Mouse (Mus musculus) stomach, embryonic 14.5 days (tissue): ENCODE data around the gene Clcn3. TPM values are rescaled to one million over a fixed set of nuclear protein-coding genes. Genes with fewer than 3 reads are reported as not detected.

ENCODE experiments used
- ATAC-seq: fragments of 200-750 bp; cut with Nextera tagmentation; 2 replicates; pipeline ENCODE4 v1.8.0; 2017; ENCODE audit warnings: low read depth, moderate TSS enrichment; ENCODE audit not compliant: insufficient number of reproducible peaks, insufficient read depth, low FRiP score
- H3K27ac ChIP-seq: fragments of 300-500 bp; sonication (generic); 2 replicates; pipeline ENCODE4 v1.5.1; 2014; ENCODE audit warnings: mild to moderate bottlenecking, low read length, moderate library complexity, mixed read lengths
- H3K27me3 ChIP-seq: fragments of 300-500 bp; sonication (generic); 2 replicates; pipeline ENCODE4 v1.6.1; 2014; ENCODE audit warnings: low read length, control low read depth, mixed read lengths; ENCODE audit not compliant: control insufficient read depth, insufficient read depth
- H3K36me3 ChIP-seq: fragments of 300-500 bp; sonication (generic); 2 replicates; pipeline ENCODE4 v1.6.1; 2014; ENCODE audit warnings: mild to moderate bottlenecking, control low read depth, low read length, moderate library complexity, mixed read lengths; ENCODE audit not compliant: control insufficient read depth, insufficient read depth
- H3K4me1 ChIP-seq: fragments of 300-500 bp; sonication (generic); 2 replicates; pipeline ENCODE4 v1.6.1; 2014; ENCODE audit warnings: low read length, control low read depth, mixed read lengths; ENCODE audit not compliant: control insufficient read depth, insufficient read depth
- H3K4me2 ChIP-seq: fragments of 300-500 bp; sonication (generic); replicated peaks from 2 replicates; pipeline ENCODE4 v1.6.1; 2014; ENCODE audit warnings: low read depth, low read length, control low read depth
- H3K4me3 ChIP-seq: fragments of 300-500 bp; sonication (generic); 2 replicates; pipeline ENCODE4 v1.5.1; 2014; ENCODE audit warnings: low read depth, low read length, control low read depth
- H3K9ac ChIP-seq: fragments of 300-500 bp; sonication (generic); replicated peaks from 2 replicates; pipeline ENCODE4 v1.6.1; 2014; ENCODE audit warnings: low read depth, mild to moderate bottlenecking, control low read depth, low read length, moderate library complexity, mixed read lengths
- H3K9me3 ChIP-seq: fragments of 300-500 bp; sonication (generic); 2 replicates; pipeline ENCODE4 v1.6.1; 2016; ENCODE audit warnings: low read depth, low read length, control low read depth; ENCODE audit not compliant: control insufficient read depth
- WGBS: fragments of 180-500 bp; shearing (Covaris S2); extraction: QIAGEN DNeasy Blood & Tissue Kit; methylation state at CpG from one replicate; pipeline ENCODE4 v1.1.7; 2014; 5-methylcytosine and 5-hydroxymethylcytosine counted together
- polyA plus RNA-seq: library from polyadenylated mRNA; unstranded; fragments of >200 nt; fragmentation: Nextera tagmentation; extraction: Ambion mirVana; gene quantifications from 2 replicates; pipeline ENCODE4 v1.2.1, GENCODE M21; 2014

Gene Clcn3
- polyA plus RNA-seq, 1 experiment from 2014 or later = 25.4 TPM

DNA sequence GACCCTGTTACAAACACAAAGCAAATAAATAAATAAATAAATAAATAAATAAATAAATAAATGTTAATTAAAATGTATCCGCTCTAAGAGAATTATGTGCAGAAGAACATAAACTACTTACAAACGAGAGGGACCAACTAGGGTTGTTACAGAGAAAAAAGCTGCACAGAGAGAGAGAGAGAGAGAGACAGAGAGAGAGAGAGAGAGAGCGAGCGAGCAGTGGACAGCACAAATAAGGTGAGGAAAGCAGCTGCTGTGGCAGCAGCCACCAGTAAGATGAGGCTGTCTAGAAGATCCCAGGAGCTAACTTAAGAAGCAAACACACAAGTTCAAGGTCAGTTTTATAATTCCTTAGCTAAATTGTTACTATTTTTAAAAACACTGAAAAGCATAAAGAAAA lies 18.6 kb downstream of the Clcn3 start:
- H3K4me3 ChIP-seq = no peak overlapping the region
- WGBS = 82% methylated on average over 4 of the region's 4 CpGs

DNA sequence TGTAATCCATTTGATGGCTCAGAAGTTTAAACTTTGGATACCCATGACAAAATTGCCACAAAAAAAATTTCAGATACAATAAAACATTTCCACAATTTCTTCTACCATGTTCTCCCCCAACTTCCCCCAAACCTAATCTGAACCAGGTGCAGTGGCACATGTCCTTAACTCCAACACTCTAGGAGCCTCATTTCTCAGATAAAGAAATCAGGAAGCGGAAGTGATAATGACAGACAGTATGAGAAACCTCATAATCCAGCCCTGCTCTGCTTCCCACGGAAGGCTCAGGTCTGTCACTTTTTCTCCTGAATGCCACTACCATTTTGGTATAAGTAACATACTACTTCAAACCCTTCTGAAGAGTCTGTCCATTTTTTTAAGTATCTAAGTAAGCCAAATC lies 19.2 kb downstream of the Clcn3 start:
- H3K9ac ChIP-seq = no peak overlapping the region
- no peak overlapping the region for H3K27ac ChIP-seq
- no peak overlapping the region for H3K4me2 ChIP-seq
- H3K36me3 ChIP-seq = no peaks in the 10 kb centered on the region
- WGBS = 84% methylated on average over 2 of the region's 2 CpGs
- no peaks in the 10 kb centered on the region for H3K9me3 ChIP-seq
- no peaks in the 10 kb centered on the region for H3K27me3 ChIP-seq
- peaks cover 4% of the 10 kb centered on the region; the same call in 1 of the 2 replicates for H3K4me1 ChIP-seq
- ATAC-seq = no peak
- no peak overlapping the region for H3K4me3 ChIP-seq

More for the DNA sequence above, 18.6 kb downstream of the Clcn3 start:
- no peak for ATAC-seq
- Histone ChIP-seq H3K9ac (no peak overlapping the region), H3K36me3 (no peaks in the 10 kb centered on the region), H3K4me2 (no peak overlapping the region), H3K27ac (no peak overlapping the region), H3K27me3 (no peaks in the 10 kb centered on the region), H3K4me1 (peaks cover 4% of the 10 kb centered on the region; the same call in 1 of the 2 replicates), H3K9me3 (no peaks in the 10 kb centered on the region)

DNA sequence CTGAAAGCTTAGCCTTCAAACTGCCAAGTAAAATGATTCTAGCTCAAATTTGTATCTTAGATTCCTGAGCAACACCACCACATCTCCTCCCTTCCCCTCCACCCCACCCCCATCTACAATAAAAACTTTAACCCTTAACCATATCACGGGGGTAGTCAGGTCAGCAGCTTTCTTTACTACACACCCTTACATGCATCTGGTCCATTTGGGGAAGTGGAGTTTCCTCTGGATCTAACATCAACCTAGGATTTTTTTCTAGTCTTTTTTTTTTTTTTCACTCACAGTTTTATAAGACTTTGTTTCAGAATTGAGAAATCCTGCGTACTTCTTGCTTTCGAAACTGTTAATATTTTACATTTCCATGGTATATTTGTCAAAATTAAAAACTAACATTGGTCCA lies 20.3 kb downstream of the Clcn3 start:
- Histone ChIP-seq H3K36me3 (no peaks in the 10 kb centered on the region), H3K27ac (no peak overlapping the region), H3K9me3 (no peaks in the 10 kb centered on the region), H3K27me3 (no peaks in the 10 kb centered on the region), H3K4me3 (no peak overlapping the region), H3K4me1 (peaks cover 4% of the 10 kb centered on the region; the same call in 1 of the 2 replicates), H3K9ac (no peak overlapping the region), H3K4me2 (no peak overlapping the region)
- no peak for ATAC-seq
- WGBS = 82% methylated on average over 3 of the region's 3 CpGs

DNA sequence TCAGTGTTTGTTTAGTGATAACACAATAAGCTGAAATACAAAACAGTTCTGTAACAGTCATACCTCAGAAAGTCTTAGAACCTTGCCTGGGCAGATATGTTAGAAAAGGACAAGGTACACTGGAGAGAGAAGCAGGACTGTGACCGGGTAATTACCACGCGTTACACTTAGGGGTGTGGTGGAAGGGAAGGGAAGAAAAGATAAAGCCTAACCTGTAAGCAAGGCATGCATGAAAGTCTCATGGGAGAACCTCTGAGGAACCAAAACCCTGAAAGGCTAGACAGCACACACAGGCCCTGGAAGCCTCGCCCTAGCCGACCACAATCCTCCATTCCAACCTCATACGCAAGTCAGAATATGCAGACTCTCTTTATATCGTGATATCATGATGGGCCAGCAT lies 26.3 kb downstream of the Clcn3 start:
- Histone ChIP-seq H3K27ac (peak overlapping the region; percentile 44; the same call in 1 of the 2 replicates), H3K27me3 (no peaks in the 10 kb centered on the region), H3K9ac (no peak overlapping the region), H3K9me3 (no peaks in the 10 kb centered on the region), H3K36me3 (no peaks in the 10 kb centered on the region), H3K4me1 (no peaks in the 10 kb centered on the region), H3K4me2 (no peak overlapping the region), H3K4me3 (no peak overlapping the region)
- WGBS = 91% methylated on average over 7 of the region's 7 CpGs
- ATAC-seq = peak; percentile 43

DNA sequence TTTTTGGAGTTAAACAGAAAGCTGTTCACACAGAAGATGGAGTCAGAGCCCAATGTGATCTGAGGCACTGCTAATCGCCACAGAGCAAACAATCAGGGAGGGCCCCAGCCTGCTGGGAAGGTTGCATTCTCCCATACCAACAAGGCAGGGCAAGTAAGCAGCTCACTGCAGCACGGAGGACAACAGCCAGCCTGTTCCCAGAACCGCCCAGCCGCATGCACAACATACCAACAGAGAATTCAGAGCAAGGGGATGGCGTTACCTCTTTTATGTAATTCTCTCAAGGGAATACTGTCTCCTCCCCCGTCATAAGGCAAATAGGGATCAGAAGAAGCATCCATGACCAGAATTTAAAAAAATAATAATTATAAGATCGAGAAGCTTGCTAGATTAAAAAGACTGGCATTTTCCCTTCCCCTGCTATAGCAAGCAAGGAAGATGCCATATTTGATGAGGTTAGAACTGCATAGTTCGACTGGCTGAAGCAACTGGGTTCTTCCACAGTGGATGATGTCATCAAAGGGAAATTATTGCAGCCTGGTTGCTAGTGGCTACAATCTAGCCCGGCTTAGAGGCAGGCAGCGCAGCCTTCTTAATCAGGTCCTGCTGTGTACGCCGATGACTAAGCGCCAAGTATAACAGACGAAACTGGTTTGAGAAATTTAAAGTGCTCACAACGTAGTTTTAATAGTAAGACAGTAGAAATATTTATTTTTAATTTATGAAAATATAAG lies 28.7 kb downstream of the Clcn3 start:
- no peak overlapping the region for H3K9ac ChIP-seq
- H3K27me3 ChIP-seq = no peaks in the 10 kb centered on the region
- H3K4me2 ChIP-seq = peak overlapping the region; percentile 41
- ATAC-seq = peak; percentile 94
- H3K36me3 ChIP-seq = no peaks in the 10 kb centered on the region
- H3K4me1 ChIP-seq = no peaks in the 10 kb centered on the region
- H3K27ac ChIP-seq = peak overlapping the region; percentile 79
- no peaks in the 10 kb centered on the region for H3K9me3 ChIP-seq
- 6% methylated on average over 15 of the region's 15 CpGs for WGBS
- peak overlapping the region; percentile 22 for H3K4me3 ChIP-seq

DNA sequence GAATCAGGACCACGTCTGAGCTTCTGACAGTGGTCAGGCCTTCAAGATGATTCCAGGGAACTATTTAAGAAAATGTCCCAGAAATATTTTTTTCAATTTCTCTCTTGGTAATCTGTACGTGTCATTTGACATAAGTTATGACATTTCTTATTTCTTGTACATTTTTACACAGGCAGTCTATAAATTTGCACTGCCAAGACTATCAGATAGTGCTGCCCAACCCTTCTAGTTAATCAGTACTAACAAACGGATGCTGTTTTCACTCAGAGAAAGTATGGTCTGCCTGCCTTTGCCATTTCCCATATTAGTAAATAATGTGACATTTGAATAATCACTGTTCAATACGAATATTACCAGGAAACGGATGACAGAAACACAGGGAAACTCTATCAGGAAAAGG lies 30.3 kb downstream of the Clcn3 start:
- Histone ChIP-seq H3K36me3 (no peaks in the 10 kb centered on the region), H3K4me2 (no peak overlapping the region), H3K9me3 (no peaks in the 10 kb centered on the region), H3K4me3 (no peak overlapping the region), H3K27ac (no peak overlapping the region), H3K9ac (no peak overlapping the region), H3K27me3 (no peaks in the 10 kb centered on the region), H3K4me1 (no peaks in the 10 kb centered on the region)
- ATAC-seq = no peak
- 52% methylated on average over 5 of the region's 5 CpGs for WGBS

DNA sequence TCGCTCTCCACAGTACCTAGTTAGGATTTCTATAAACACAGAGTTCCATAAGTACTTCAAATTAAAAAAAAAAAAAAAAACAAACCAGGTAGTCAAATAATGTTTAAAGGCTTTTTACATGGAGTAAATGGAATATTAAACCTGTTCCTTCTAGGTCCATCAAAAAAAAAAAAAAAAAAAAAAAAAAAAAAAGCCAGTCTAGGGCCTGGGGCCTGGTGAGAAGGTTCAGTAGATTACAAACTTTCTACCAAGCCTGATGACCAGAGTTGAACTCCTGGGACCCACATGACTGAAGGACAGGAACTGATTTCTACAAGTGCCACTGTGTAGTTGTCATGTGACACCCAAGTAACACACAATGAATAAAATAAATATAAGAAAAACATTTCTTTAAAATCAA lies 31.3 kb downstream of the Clcn3 start:
- no peaks in the 10 kb centered on the region for H3K4me1 ChIP-seq
- 95% methylated on average over 1 of the region's 1 CpGs for WGBS

DNA sequence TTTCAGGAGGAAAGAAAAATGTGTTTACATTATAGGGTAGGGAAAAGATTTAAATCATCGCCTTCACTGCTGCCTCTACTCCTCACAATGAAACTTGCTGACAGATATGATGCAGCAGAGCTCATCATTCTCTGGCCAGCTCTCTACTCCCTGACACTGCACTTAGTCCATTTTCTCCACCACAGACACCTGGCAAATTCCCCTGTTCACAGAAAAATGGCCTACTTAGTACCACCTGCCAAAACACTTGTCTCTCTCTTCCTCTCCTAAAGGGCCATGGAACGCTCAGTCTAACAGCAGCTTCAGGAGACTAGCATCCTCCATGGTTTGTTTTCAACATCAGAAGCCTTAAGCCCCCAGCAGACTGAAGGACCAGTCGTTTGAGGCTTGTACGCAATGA lies 31.8 kb downstream of the Clcn3 start:
- Histone ChIP-seq H3K9me3 (no peaks in the 10 kb centered on the region), H3K4me2 (no peak overlapping the region), H3K36me3 (no peaks in the 10 kb centered on the region), H3K27ac (no peak overlapping the region), H3K27me3 (no peaks in the 10 kb centered on the region), H3K4me3 (no peak overlapping the region), H3K4me1 (no peaks in the 10 kb centered on the region), H3K9ac (no peak overlapping the region)
- 46% methylated on average over 4 of the region's 4 CpGs for WGBS
- ATAC-seq = no peak

More for the DNA sequence above, 31.3 kb downstream of the Clcn3 start:
- Histone ChIP-seq H3K4me2 (no peak overlapping the region), H3K36me3 (no peaks in the 10 kb centered on the region), H3K9ac (no peak overlapping the region), H3K27ac (no peak overlapping the region), H3K27me3 (no peaks in the 10 kb centered on the region), H3K4me3 (no peak overlapping the region), H3K9me3 (no peaks in the 10 kb centered on the region)
- no peak for ATAC-seq

DNA sequence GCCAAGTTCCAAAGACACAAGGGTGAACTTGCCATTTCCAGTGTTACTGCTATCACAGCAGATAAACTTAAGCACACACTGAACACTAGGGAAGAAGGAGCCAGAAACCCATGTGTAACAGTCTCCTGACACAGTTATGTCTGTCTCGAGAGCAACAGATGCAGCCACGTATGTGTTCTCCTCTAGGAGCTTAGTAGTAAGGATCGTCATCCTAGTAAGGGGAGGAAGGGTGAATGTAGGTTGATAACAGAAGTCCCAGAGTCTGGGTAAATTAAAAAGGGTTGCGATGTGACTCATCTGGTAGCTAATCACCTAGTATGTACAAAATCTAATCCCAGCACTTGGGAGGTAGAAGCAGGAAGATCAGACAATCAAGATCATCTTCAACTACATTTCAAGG lies 33.2 kb downstream of the Clcn3 start:
- Histone ChIP-seq H3K4me1 (no peaks in the 10 kb centered on the region), H3K27me3 (no peaks in the 10 kb centered on the region), H3K9me3 (no peaks in the 10 kb centered on the region), H3K27ac (no peak overlapping the region), H3K4me3 (no peak overlapping the region), H3K4me2 (no peak overlapping the region), H3K36me3 (no peaks in the 10 kb centered on the region), H3K9ac (no peak overlapping the region)
- WGBS = 62% methylated on average over 4 of the region's 4 CpGs
- ATAC-seq = no peak
